Mouse (Mus musculus): ENCODE results near the gene Trim46. TPM values are rescaled to one million over a fixed set of nuclear protein-coding genes. Genes with fewer than 3 reads are reported as not detected.

Trim46 gene
- total and polyA plus RNA-seq, 2 experiments from 2014 or later, result 0.08 to 0.45 TPM

DNA sequence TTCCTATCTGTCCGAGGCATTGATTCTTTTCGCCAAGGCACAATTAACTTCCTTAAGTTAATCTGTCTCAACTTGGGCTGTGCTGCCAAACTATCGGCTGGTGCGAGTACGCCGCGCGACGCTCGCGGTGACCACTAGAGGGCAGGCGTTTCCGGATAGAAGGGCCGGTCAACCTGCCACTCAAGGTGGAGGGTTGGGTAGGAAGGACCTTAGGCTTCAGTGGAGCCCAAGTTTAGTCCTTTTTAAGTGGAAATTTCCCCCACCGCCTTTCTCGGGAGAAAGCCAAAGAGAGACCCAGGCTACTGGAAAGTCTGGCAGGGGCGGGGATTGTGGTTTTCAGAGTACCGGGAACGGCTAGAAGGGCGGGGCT lies 17.9 kb downstream of the Trim46 start:
- Histone ChIP-seq H3K9me3 (replicated peaks; ENCODE audit: control insufficient read depth, low read length) (no peaks in the 10 kb centered on the region), H3K4me3 (ENCODE audit: low read depth, low read length) (peak overlapping the region; percentile 50), H3K4me1 (ENCODE audit: control insufficient read depth, insufficient read depth) (peaks cover 17% of the 10 kb centered on the region), H3K27ac (ENCODE audit: low read depth) (0 out of 2 replicates have a peak overlapping the region, but pooled peaks have one; percentile 13), H3K27me3 (ENCODE audit: control insufficient read depth, insufficient read depth, low read length) (peaks cover 21% of the 10 kb centered on the region; the same call in 1 of the 2 replicates), H3K36me3 (replicated peaks; ENCODE audit: control insufficient read depth, insufficient read depth, low read length) (no peaks in the 10 kb centered on the region), H3K4me2 (ENCODE audit: low read depth, low read length) (peak overlapping the region; percentile 64), H3K9ac (replicated peaks; ENCODE audit: low read depth, low read length) (peak overlapping the region; percentile 22; the same call in 1 of the 2 replicates)
- TF ChIP-seq CTCF (IDR thresholded peaks at IDR 0.05; ENCODE audit: low read depth) (peak; percentile 96), EP300 (IDR thresholded peaks at IDR 0.05; ENCODE audit: low read depth) (no peak)
- whole genome bisulfite sequencing, result 0% methylated on average over 20 of the region's 20 CpGs
- ATAC-seq (ENCODE audit: insufficient read depth, low read depth) (peak; percentile 72), DNase-seq (ENCODE audit: low spot score) (peak; percentile 77)

DNA sequence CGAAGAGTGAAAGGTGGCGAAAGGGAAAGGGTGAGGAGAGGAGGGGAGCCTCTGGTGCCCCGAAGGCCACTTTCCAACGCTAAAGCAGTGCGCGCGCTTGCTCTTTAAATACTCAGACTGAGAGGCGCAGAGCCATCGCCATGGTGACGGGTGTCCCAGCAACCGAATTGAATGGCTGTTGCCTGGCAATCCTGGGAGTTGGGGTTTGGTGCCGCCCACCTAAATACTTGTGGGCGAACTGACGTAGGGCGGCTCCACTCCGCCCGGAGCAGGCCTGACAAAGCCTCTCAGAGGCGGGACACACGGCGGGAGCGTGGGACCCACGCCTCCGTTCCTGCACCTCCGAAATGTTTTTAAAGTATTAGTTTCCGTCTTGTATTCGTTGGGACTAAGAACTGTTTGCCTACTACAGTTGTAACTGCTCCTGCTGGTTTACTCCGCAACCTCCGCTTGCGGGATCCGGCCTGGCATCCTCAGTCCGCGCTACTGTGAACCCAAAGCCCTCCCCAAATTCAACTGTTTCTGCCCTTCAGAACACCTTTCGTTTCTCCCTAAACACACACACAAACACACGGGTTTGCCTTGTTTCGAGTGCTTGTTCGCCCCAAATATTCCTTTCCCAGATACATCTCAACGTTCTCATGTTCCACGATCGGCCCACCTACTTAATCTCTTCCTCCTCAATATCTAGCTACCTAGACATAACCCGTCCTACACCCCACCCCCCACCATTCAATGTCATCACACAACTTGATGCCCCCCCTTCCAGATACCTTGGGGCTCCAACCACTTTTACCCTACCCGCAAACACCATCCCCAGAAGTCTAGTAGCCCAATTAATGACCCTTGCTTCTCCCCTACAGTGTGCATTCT lies 18.6 kb downstream of the Trim46 start:
- Histone ChIP-seq H3K27ac (ENCODE audit: low read depth) (peak overlapping the region; percentile 31; the same call in 1 of the 2 replicates), H3K4me2 (ENCODE audit: low read depth, low read length) (peak overlapping the region; percentile 64), H3K9ac (replicated peaks; ENCODE audit: low read depth, low read length) (0 out of 2 replicates have a peak overlapping the region, but pooled peaks have one; percentile 22), H3K4me1 (ENCODE audit: control insufficient read depth, insufficient read depth) (peaks cover 11% of the 10 kb centered on the region), H3K27me3 (ENCODE audit: control insufficient read depth, insufficient read depth, low read length) (peaks cover 21% of the 10 kb centered on the region; the same call in 1 of the 2 replicates), H3K4me3 (ENCODE audit: low read depth, low read length) (peak overlapping the region; percentile 50), H3K36me3 (replicated peaks; ENCODE audit: control insufficient read depth, insufficient read depth, low read length) (no peaks in the 10 kb centered on the region), H3K9me3 (replicated peaks; ENCODE audit: control insufficient read depth, low read length) (no peaks in the 10 kb centered on the region)
- 5% methylated on average over 41 of the region's 41 CpGs for WGBS
- DNase-seq (ENCODE audit: low spot score) (peak; percentile 73), ATAC-seq (ENCODE audit: insufficient read depth, low read depth) (peak; percentile 71)
- TF ChIP-seq EP300 (IDR thresholded peaks at IDR 0.05; ENCODE audit: low read depth) (no peak), CTCF (IDR thresholded peaks at IDR 0.05; ENCODE audit: low read depth) (no peak)

DNA sequence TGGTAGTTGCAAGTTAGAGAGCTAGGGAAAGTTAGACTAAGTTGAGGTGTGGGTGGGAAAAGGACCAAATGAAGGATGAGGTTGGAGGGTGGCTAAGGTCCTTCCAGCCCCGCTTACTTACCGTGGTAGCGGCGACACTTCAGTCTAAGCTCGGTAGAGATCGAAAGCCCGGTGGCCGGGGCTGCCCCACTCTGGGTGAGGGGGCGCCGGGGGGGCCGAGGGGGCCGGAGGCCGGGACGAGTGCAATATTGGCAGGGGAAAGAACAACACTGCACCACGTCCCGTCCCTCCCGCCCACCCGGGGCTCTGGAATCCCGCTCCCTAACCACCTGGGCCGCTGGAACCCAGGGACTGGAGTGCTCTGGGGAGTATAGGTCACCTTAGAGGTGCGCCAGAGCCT lies 19.2 kb downstream of the Trim46 start, which contains the start of gene Mtx1:
Gene Mtx1, minus strand, starts transcription at position 189 of the 400 bp plus-strand sequence.
- Histone ChIP-seq H3K27me3 (ENCODE audit: control insufficient read depth, insufficient read depth, low read length) (peaks cover 21% of the 10 kb centered on the region; the same call in 1 of the 2 replicates), H3K4me1 (ENCODE audit: control insufficient read depth, insufficient read depth) (peaks cover 11% of the 10 kb centered on the region)

DNA sequence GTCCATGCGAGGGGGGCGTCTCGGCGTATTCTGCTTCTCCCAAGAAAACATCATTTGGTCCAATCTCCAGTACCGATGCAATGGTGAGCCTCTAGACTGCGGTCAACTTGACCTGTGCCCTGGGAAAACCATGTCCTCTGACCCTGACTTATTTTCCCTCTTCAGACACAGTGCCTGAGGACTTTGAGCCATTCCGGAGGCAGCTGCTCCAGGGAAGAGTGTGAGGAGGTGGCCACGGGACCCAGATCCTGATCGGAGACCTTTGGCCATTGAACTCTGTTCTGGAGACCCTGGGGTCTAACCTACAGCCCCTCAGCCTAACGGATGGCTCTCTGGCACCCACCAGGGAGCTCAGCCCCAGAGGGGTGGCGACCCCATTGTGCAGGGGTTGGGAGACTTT lies 19.7 kb downstream of the Trim46 start:
- Histone ChIP-seq H3K4me3 (ENCODE audit: low read depth, low read length) (no peak overlapping the region), H3K9ac (replicated peaks; ENCODE audit: low read depth, low read length) (no peak overlapping the region), H3K9me3 (replicated peaks; ENCODE audit: control insufficient read depth, low read length) (no peaks in the 10 kb centered on the region), H3K27me3 (ENCODE audit: control insufficient read depth, insufficient read depth, low read length) (peaks cover 21% of the 10 kb centered on the region; the same call in 1 of the 2 replicates), H3K36me3 (replicated peaks; ENCODE audit: control insufficient read depth, insufficient read depth, low read length) (no peaks in the 10 kb centered on the region), H3K4me1 (ENCODE audit: control insufficient read depth, insufficient read depth) (peaks cover 11% of the 10 kb centered on the region), H3K4me2 (ENCODE audit: low read depth, low read length) (no peak overlapping the region), H3K27ac (ENCODE audit: low read depth) (no peak overlapping the region)
- TF ChIP-seq CTCF (IDR thresholded peaks at IDR 0.05; ENCODE audit: low read depth), result no peak
- TF ChIP-seq EP300 (IDR thresholded peaks at IDR 0.05; ENCODE audit: low read depth), result no peak
- no peak for DNase-seq (ENCODE audit: low spot score)
- no peak for ATAC-seq (ENCODE audit: insufficient read depth, low read depth)
- whole genome bisulfite sequencing, result 64% methylated on average over 11 of the region's 11 CpGs

More for the DNA sequence above, 19.2 kb downstream of the Trim46 start, which contains the start of gene Mtx1:
- no peak for ATAC-seq (ENCODE audit: insufficient read depth, low read depth)
- peak within 1 kb of the TSS; percentile 50 for H3K4me3 ChIP-seq (ENCODE audit: low read depth, low read length)
- WGBS, result 10% methylated on average over 21 of the region's 21 CpGs
- H3K9ac ChIP-seq (replicated peaks; ENCODE audit: low read depth, low read length), result 0 out of 2 replicates have a peak within 1 kb of the TSS, but pooled peaks have one; percentile 12
- no peaks in the 10 kb centered on the region for H3K9me3 ChIP-seq (replicated peaks; ENCODE audit: control insufficient read depth, low read length)
- H3K4me2 ChIP-seq (ENCODE audit: low read depth, low read length), result peak within 1 kb of the TSS; percentile 64
- no peaks in the 10 kb centered on the region for H3K36me3 ChIP-seq (replicated peaks; ENCODE audit: control insufficient read depth, insufficient read depth, low read length)
- no peak for DNase-seq (ENCODE audit: low spot score)
- TF ChIP-seq EP300 (IDR thresholded peaks at IDR 0.05; ENCODE audit: low read depth) (no peak), CTCF (IDR thresholded peaks at IDR 0.05; ENCODE audit: low read depth) (no peak)
- H3K27ac ChIP-seq (ENCODE audit: low read depth), result peak within 1 kb of the TSS; percentile 31; the same call in 1 of the 2 replicates

DNA sequence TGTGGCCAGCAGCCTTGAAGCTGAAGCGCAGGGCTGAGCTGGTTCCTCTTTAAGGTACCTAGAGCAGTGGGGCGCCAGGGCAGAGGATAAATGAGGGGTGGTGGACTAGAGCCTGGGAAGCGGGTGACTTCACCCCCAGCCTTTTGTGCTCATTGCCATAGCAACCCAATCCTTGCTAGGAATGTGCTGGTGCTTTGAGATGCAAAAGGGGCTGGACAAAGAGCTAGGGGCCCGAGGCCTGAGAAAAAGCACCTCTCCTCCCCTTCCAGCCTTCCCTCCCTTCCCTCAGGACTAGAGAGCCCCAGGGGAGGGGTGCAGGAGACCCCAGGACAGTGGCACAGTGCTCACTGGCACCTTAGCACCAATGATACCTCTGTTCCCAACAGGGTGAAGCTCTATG lies 20.2 kb downstream of the Trim46 start:
- no peak overlapping the region for H3K4me2 ChIP-seq (ENCODE audit: low read depth, low read length)
- H3K36me3 ChIP-seq (replicated peaks; ENCODE audit: control insufficient read depth, insufficient read depth, low read length), result no peaks in the 10 kb centered on the region
- no peak overlapping the region for H3K9ac ChIP-seq (replicated peaks; ENCODE audit: low read depth, low read length)
- H3K4me1 ChIP-seq (ENCODE audit: control insufficient read depth, insufficient read depth), result peaks cover 11% of the 10 kb centered on the region
- no peak overlapping the region for H3K4me3 ChIP-seq (ENCODE audit: low read depth, low read length)
- H3K27ac ChIP-seq (ENCODE audit: low read depth), result no peak overlapping the region
- no peak for ATAC-seq (ENCODE audit: insufficient read depth, low read depth)
- peaks cover 21% of the 10 kb centered on the region; the same call in 1 of the 2 replicates for H3K27me3 ChIP-seq (ENCODE audit: control insufficient read depth, insufficient read depth, low read length)
- H3K9me3 ChIP-seq (replicated peaks; ENCODE audit: control insufficient read depth, low read length), result no peaks in the 10 kb centered on the region
- 76% methylated on average over 4 of the region's 4 CpGs for WGBS
- no peak for TF ChIP-seq EP300 (IDR thresholded peaks at IDR 0.05; ENCODE audit: low read depth)
- no peak for TF ChIP-seq CTCF (IDR thresholded peaks at IDR 0.05; ENCODE audit: low read depth)
- no peak for DNase-seq (ENCODE audit: low spot score)

Measured in heart, postnatal 0 days (tissue).